Mouse (Mus musculus): ENCODE measurements around the gene Plvap. TPM values are rescaled to one million over a fixed set of nuclear protein-coding genes. Genes with fewer than 3 reads are reported as not detected.

Gene Plvap
- polyA plus RNA-seq, 1 experiment from 2014 or later = 22.4 TPM

GRCm38 (mm10) chr8:71464513-71465500, 46.7 kb downstream of the Plvap start, which contains the start of gene Mrpl34:
TSS of gene Mrpl34 (plus strand) at chr8:71464959.
- Histone ChIP-seq H3K27ac (replicated peaks) (peak within 1 kb of the TSS; percentile 87), H3K4me3 (replicated peaks) (peak within 1 kb of the TSS; percentile 80), H3K27me3 (no peaks in the 10 kb centered on the region; the same call in 1 of the 2 replicates), H3K9me3 (replicated peaks) (no peaks in the 10 kb centered on the region), H3K9ac (peak within 1 kb of the TSS; percentile 85), H3K4me2 (peak within 1 kb of the TSS; percentile 97), H3K36me3 (replicated peaks) (peaks cover 18% of the 10 kb centered on the region; the same call in 1 of the 2 replicates), H3K4me1 (replicated peaks) (peaks cover 47% of the 10 kb centered on the region)
- ATAC-seq (ENCODE audit: insufficient read depth) = peak; percentile 83
- WGBS (ENCODE audit: insufficient replicate concordance) = under 1% methylated on average over 59 of the region's 59 CpGs

- Histone ChIP-seq H3K4me3 (replicated peaks) (peak within 1 kb of the TSS; percentile 80), H3K36me3 (replicated peaks) (peaks cover 18% of the 10 kb centered on the region; the same call in 1 of the 2 replicates), H3K27ac (replicated peaks) (peak within 1 kb of the TSS; percentile 87), H3K4me1 (replicated peaks) (peaks cover 38% of the 10 kb centered on the region), H3K9me3 (replicated peaks) (no peaks in the 10 kb centered on the region), H3K9ac (peak within 1 kb of the TSS; percentile 85), H3K4me2 (peak within 1 kb of the TSS; percentile 97), H3K27me3 (no peaks in the 10 kb centered on the region; the same call in 1 of the 2 replicates)
- peak; percentile 72 for ATAC-seq (ENCODE audit: insufficient read depth)
- under 1% methylated on average over 55 of the region's 55 CpGs for WGBS (ENCODE audit: insufficient replicate concordance)
Measured at GRCm38 (mm10) chr8:71463188-71464033, 48.1 kb downstream of the Plvap start, which contains the start of gene Abhd8. TSS of gene Abhd8 (minus strand) at chr8:71463655.

- peaks cover 37% of the 10 kb centered on the region for H3K4me1 ChIP-seq (replicated peaks)
- H3K4me2 ChIP-seq = peak overlapping the region; percentile 97
- peak overlapping the region; percentile 51; the same call in 1 of the 2 replicates for H3K27ac ChIP-seq (replicated peaks)
- no peaks in the 10 kb centered on the region for H3K9me3 ChIP-seq (replicated peaks)
- no peak for ATAC-seq (ENCODE audit: insufficient read depth)
- peak overlapping the region; percentile 80 for H3K4me3 ChIP-seq (replicated peaks)
- H3K27me3 ChIP-seq = no peaks in the 10 kb centered on the region; the same call in 1 of the 2 replicates
- peaks cover 18% of the 10 kb centered on the region; the same call in 1 of the 2 replicates for H3K36me3 ChIP-seq (replicated peaks)
- peak overlapping the region; percentile 85 for H3K9ac ChIP-seq
- 4% methylated on average over 16 of the region's 16 CpGs for WGBS (ENCODE audit: insufficient replicate concordance)
Measured at GRCm38 (mm10) chr8:71462786-71463185, 48.8 kb downstream of the Plvap start.

DNA sequence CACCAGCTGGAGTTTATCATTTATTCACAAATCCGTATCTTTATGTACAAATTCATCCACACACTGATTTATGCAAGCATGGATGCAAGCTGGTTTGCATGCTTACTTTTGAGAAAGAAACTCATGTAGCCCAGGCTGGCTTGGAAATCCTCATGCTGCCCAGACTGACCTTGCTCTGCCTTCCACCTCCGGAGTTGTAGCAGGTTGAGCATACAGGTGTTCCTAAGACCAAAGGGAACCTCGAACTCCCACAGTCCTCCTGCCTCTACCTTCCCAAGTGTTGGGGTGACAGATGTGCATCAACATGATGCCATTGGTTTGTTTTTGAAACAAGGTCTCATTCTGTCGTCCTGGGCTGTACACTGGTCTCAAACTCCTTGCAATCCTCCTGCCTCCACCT, 49.4 kb downstream of the Plvap start:
- no peak overlapping the region for H3K9ac ChIP-seq
- ATAC-seq (ENCODE audit: insufficient read depth) = no peak
- no peak overlapping the region for H3K27ac ChIP-seq (replicated peaks)
- H3K4me1 ChIP-seq (replicated peaks) = peaks cover 38% of the 10 kb centered on the region
- 72% methylated on average over 4 of the region's 4 CpGs for WGBS (ENCODE audit: insufficient replicate concordance)
- H3K4me3 ChIP-seq (replicated peaks) = peak overlapping the region; percentile 80; the same call in 1 of the 2 replicates
- peaks cover 18% of the 10 kb centered on the region; the same call in 1 of the 2 replicates for H3K36me3 ChIP-seq (replicated peaks)
- H3K27me3 ChIP-seq = no peaks in the 10 kb centered on the region; the same call in 1 of the 2 replicates
- peak overlapping the region; percentile 97 for H3K4me2 ChIP-seq
- no peaks in the 10 kb centered on the region for H3K9me3 ChIP-seq (replicated peaks)

DNA sequence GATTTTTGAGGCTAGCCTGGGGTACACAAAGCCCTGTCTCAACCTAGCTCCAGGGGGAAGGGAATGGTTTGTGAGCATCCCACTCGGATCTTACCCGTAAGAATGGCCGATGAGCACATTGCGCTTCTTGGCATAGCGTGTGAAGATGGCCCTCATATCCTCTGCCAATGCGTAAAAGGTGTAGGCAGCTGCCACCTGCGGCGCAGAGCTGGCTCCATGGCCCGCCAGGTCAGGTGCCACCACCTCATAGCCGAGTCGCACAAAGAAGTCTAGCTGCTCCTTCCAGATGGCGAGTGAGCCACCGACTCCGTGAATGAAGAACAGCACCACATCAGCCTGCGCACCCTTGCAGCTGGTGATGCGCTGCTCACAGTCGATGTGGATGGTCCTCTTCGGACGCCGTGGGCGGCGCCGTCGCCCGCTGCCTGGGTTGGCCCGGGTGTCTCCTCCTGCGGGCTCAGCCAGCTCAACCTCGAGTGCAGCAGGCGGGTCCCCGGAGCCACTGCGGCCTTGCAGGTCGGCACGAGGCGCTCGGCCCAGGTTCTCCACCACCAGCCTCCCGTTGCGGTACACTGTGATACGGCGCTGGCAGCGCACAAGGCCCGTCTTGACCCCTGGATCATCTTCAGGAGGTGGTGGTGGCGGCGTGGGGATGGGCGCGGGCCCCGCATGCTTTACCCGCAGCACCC, 50.3 kb downstream of the Plvap start:
- 85% methylated on average over 47 of the region's 47 CpGs for WGBS (ENCODE audit: insufficient replicate concordance)
- ATAC-seq (ENCODE audit: insufficient read depth) = no peak
- peaks cover 43% of the 10 kb centered on the region for H3K4me1 ChIP-seq (replicated peaks)

DNA sequence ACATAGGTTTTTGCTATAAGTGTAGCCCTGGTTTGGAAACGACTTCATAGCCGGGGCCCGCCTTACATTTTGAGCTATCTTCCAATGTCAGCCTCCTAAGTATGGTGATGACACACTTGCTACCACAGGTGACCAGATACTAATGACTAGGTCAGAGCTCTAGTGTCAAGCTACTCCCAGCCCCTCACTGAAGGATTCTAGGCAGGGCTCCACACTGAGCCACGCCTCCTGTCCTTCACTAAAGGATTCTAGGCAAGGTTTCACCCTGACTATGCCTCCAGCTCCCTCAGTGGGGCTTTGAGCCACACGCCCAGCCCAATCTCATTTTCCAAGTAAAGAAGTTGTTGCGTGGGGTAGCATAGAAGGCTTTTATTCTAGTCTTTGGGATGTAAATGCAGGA, 50.8 kb downstream of the Plvap start:
- Histone ChIP-seq H3K4me3 (replicated peaks) (no peak overlapping the region), H3K27ac (replicated peaks) (no peak overlapping the region), H3K9ac (no peak overlapping the region), H3K9me3 (replicated peaks) (no peaks in the 10 kb centered on the region), H3K4me1 (replicated peaks) (peaks cover 37% of the 10 kb centered on the region), H3K4me2 (no peak overlapping the region), H3K36me3 (replicated peaks) (peaks cover 8% of the 10 kb centered on the region; the same call in 1 of the 2 replicates), H3K27me3 (peaks cover 4% of the 10 kb centered on the region; the same call in 1 of the 2 replicates)
- WGBS (ENCODE audit: insufficient replicate concordance) = 83% methylated on average over 6 of the region's 6 CpGs
- ATAC-seq (ENCODE audit: insufficient read depth) = no peak

More for the DNA sequence above, 50.3 kb downstream of the Plvap start:
- Histone ChIP-seq H3K27ac (replicated peaks) (no peak overlapping the region), H3K4me2 (no peak overlapping the region), H3K4me3 (replicated peaks) (no peak overlapping the region), H3K36me3 (replicated peaks) (peaks cover 14% of the 10 kb centered on the region; the same call in 1 of the 2 replicates), H3K9me3 (replicated peaks) (no peaks in the 10 kb centered on the region), H3K9ac (no peak overlapping the region), H3K27me3 (peaks cover 4% of the 10 kb centered on the region; the same call in 1 of the 2 replicates)

DNA sequence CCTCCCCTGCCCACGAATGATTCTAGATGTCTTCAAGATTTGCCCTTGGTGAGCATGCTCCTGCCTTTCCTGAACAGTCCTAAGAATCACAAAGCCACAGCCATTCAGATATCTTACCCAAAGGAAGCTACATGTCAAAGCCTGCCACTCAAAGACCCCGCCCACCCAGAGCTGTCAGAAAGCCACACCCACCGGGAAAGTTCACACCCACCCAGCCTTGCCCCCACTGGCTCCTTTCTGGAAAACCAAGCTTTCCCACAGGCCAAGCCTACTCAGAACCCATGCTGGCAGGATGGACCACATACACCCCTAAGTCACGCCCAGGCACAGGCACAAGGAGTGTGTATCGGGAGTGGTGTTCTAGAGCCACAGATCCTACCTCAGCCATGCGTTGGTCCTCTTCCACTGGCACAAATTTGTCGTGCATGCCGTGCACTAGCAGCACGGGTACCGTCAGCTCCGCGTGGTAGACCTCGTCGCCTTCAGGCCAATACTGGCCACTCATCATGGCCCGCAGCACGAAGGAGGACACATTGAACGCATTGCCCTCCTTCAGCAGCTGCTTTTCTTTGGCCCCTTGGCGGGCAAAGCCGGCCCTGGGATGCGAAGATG, 53.8 kb downstream of the Plvap start:
- Histone ChIP-seq H3K9ac (no peak overlapping the region), H3K4me3 (replicated peaks) (no peak overlapping the region), H3K9me3 (replicated peaks) (no peaks in the 10 kb centered on the region), H3K4me2 (no peak overlapping the region), H3K36me3 (replicated peaks) (peaks cover 8% of the 10 kb centered on the region; the same call in 1 of the 2 replicates), H3K27me3 (peaks cover 6% of the 10 kb centered on the region; the same call in 1 of the 2 replicates), H3K4me1 (replicated peaks) (peaks cover 15% of the 10 kb centered on the region), H3K27ac (replicated peaks) (no peak overlapping the region)
- ATAC-seq (ENCODE audit: insufficient read depth) = no peak
- 76% methylated on average over 20 of the region's 20 CpGs for WGBS (ENCODE audit: insufficient replicate concordance)

DNA sequence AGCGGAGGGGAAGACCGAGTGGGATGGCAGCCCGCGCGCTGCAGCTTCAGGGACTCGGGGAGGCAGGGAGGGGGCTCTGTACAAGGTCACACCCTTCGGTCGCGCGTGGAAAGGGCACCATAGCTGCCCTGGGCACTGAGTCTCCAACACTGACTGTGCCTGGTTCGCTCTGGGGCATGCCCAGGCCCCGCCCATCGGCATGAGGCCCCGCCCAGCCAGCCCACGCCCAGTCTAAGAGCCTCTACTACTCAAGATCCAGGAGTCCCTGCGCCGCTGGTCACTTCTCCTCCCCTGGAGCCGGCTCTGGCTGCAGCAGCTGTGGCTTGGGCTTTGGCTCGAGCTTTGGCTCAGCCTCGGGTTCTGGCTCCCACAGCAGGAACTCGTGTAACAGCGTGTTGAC, 54.6 kb downstream of the Plvap start:
- peaks cover 14% of the 10 kb centered on the region; the same call in 1 of the 2 replicates for H3K27me3 ChIP-seq
- H3K9ac ChIP-seq = no peak overlapping the region
- H3K9me3 ChIP-seq (replicated peaks) = no peaks in the 10 kb centered on the region
- H3K4me1 ChIP-seq (replicated peaks) = peaks cover 7% of the 10 kb centered on the region
- ATAC-seq (ENCODE audit: insufficient read depth) = peak; percentile 60; the same call in 1 of the 2 replicates
- peaks cover 8% of the 10 kb centered on the region; the same call in 1 of the 2 replicates for H3K36me3 ChIP-seq (replicated peaks)
- H3K4me3 ChIP-seq (replicated peaks) = no peak overlapping the region
- WGBS (ENCODE audit: insufficient replicate concordance) = 51% methylated on average over 22 of the region's 22 CpGs
- H3K4me2 ChIP-seq = no peak overlapping the region
- no peak overlapping the region for H3K27ac ChIP-seq (replicated peaks)

GRCm38 (mm10) chr8:71454668-71455067, 56.9 kb downstream of the Plvap start:
- ATAC-seq (ENCODE audit: insufficient read depth) = no peak
- H3K36me3 ChIP-seq (replicated peaks) = no peaks in the 10 kb centered on the region
- no peak overlapping the region for H3K4me2 ChIP-seq
- peaks cover 14% of the 10 kb centered on the region; the same call in 1 of the 2 replicates for H3K27me3 ChIP-seq
- peaks cover 6% of the 10 kb centered on the region for H3K4me1 ChIP-seq (replicated peaks)
- no peak overlapping the region for H3K4me3 ChIP-seq (replicated peaks)
- 63% methylated on average over 8 of the region's 8 CpGs for WGBS (ENCODE audit: insufficient replicate concordance)
- H3K27ac ChIP-seq (replicated peaks) = no peak overlapping the region
- no peak overlapping the region for H3K9ac ChIP-seq
- H3K9me3 ChIP-seq (replicated peaks) = no peaks in the 10 kb centered on the region
